Comparison of ENCODE assay signal across 23 mouse cellular contexts in the genomic region with DNA sequence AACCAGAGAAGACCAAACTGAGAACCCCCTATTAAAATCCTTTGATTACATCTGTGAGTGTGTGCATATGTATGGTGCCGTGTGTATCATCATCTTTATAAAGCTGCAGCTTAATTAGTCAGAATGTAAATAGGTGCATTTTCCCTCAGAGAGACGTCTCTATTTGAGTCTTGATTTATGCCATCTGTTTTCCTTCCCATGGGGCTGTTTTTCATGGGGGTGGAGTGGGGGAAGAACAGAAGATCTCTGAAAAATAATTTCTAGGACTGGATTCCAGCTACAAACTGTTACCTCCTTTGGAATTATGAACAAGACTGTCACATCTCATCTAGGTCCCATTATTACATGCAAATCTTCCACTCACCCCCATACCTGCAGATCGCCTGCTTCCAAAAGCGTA.
DNase-seq lines count a peak whose midpoint lies in the region; ATAC-seq and TF ChIP-seq lines count a peak whose summit lies in the region.
"Had no signal": no experiment of that assay in that cellular context is flagged by ENCODE, and none has a peak within 500 bp of the region (broad histone marks: within the 10 kb centered on the region; RNA-seq: fewer than 3 reads in every experiment).

No protein-coding gene starts in this region.

- no peaks in the 10 kb centered on the region for H3K27me3 ChIP-seq in forebrain, embryonic 14.5 days (replicated peaks; ENCODE audit: control insufficient read depth, insufficient read depth, low read length)
- no peaks in the 10 kb centered on the region for H3K27me3 ChIP-seq in forebrain, embryonic 10.5 days (ENCODE audit: poor library complexity, severe bottlenecking)
- no peaks in the 10 kb centered on the region for H3K27me3 ChIP-seq in forebrain, embryonic 16.5 days (replicated peaks; ENCODE audit: control insufficient read depth, insufficient read depth, low read length)
- H3K27me3 ChIP-seq: CH12.LX; embryonic facial prominence, embryonic 13.5 days; heart, embryonic 15.5 days; Patski had no signal

- peak; percentile 31 for DNase-seq in forebrain, embryonic 14.5 days (ENCODE audit: low spot score)
- DNase-seq in forebrain, embryonic 10.5 days (ENCODE audit: extremely low spot score, low spot score): no peak
- DNase-seq in layer of hippocampus, adult 2 months (ENCODE audit: low spot score in 2 of 2): peak in 1 of 2 experiments; percentile 81
- DNase-seq in layer of hippocampus, postnatal 25 days (ENCODE audit: extremely low spot score in 1 of 2, low spot score in 1 of 2): no peak
- DNase-seq in gastrocnemius, postnatal 4 days (ENCODE audit: low spot score in 2 of 2): no peak
- DNase-seq: adrenal gland, adult 2 months; adrenal gland, postnatal 25 days; cerebellum, adult 11 months; cerebellum, adult 9-10 months; gastrocnemius, adult 2 months; gastrocnemius, postnatal 25 days; heart, adult 2 months; kidney, adult 2 months had no signal

- no peak for TF ChIP-seq CTCF in layer of hippocampus, adult 2 months (conservative IDR thresholded peaks at IDR 0.05)

- 0 out of 2 replicates have a peak, but pooled peaks cover 6% of the 10 kb centered on the region for H3K4me1 ChIP-seq in forebrain, embryonic 14.5 days (ENCODE audit: control insufficient read depth, insufficient read depth, low read length)
- H3K4me1 ChIP-seq in forebrain, embryonic 10.5 days: peaks cover 10% of the 10 kb centered on the region
- peaks cover 9% of the 10 kb centered on the region for H3K4me1 ChIP-seq in forebrain, embryonic 16.5 days (replicated peaks; ENCODE audit: control insufficient read depth, insufficient read depth, low read length)

- H3K4me2 ChIP-seq in forebrain, embryonic 14.5 days (ENCODE audit: low read length): no peak overlapping the region
- H3K4me2 ChIP-seq in forebrain, embryonic 16.5 days (ENCODE audit: low read length): no peak overlapping the region
- H3K4me2 ChIP-seq: embryonic facial prominence, embryonic 13.5 days; heart, embryonic 11.5 days; heart, embryonic 15.5 days; hindbrain, embryonic 14.5 days had no signal

- no peaks in the 10 kb centered on the region for H3K9me3 ChIP-seq in forebrain, embryonic 14.5 days (replicated peaks; ENCODE audit: control insufficient read depth, low read length)
- no peaks in the 10 kb centered on the region for H3K9me3 ChIP-seq in forebrain, embryonic 10.5 days
- H3K9me3 ChIP-seq in forebrain, embryonic 16.5 days (ENCODE audit: control insufficient read depth, low read length): no peaks in the 10 kb centered on the region
- H3K9me3 ChIP-seq: embryonic facial prominence, embryonic 13.5 days; heart, embryonic 15.5 days; hindbrain, embryonic 10.5 days had no signal

- H3K4me3 ChIP-seq in forebrain, embryonic 14.5 days (ENCODE audit: low read depth, low read length): no peak overlapping the region
- no peak overlapping the region for H3K4me3 ChIP-seq in forebrain, embryonic 10.5 days
- no peak overlapping the region for H3K4me3 ChIP-seq in layer of hippocampus, adult 2 months
- H3K4me3 ChIP-seq in forebrain, embryonic 16.5 days (replicated peaks; ENCODE audit: low read length): no peak overlapping the region
- H3K4me3 ChIP-seq: embryonic facial prominence, embryonic 13.5 days; gastrocnemius, adult 2 months; heart, adult 2 months; heart, embryonic 15.5 days; hindbrain, embryonic 10.5 days had no signal

- ATAC-seq in forebrain, embryonic 14.5 days: peak; percentile 42; the same call in 1 of the 2 replicates
- peak; percentile 43; the same call in 1 of the 2 replicates for ATAC-seq in forebrain, embryonic 16.5 days
- ATAC-seq: activated CD4-positive, CD25-positive, alpha-beta regulatory T cell, adult 4 months; intestine, embryonic 16.5 days; Patski had no signal

- H3K36me3 ChIP-seq in forebrain, embryonic 14.5 days (ENCODE audit: control insufficient read depth, insufficient read depth, low read length): no peaks in the 10 kb centered on the region
- no peaks in the 10 kb centered on the region for H3K36me3 ChIP-seq in forebrain, embryonic 10.5 days (replicated peaks)
- no peaks in the 10 kb centered on the region for H3K36me3 ChIP-seq in forebrain, embryonic 16.5 days (ENCODE audit: control insufficient read depth, insufficient read depth)
- H3K36me3 ChIP-seq: embryonic facial prominence, embryonic 13.5 days; heart, embryonic 15.5 days; hindbrain, embryonic 10.5 days had no signal

- WGBS in forebrain, embryonic 14.5 days: 59% methylated on average over 4 of the region's 4 CpGs
- WGBS in forebrain, embryonic 10.5 days: 89% methylated on average over 4 of the region's 4 CpGs
- 52% methylated on average over 4 of the region's 4 CpGs for WGBS in forebrain, embryonic 16.5 days

- H3K9ac ChIP-seq in forebrain, embryonic 14.5 days (ENCODE audit: low read length): no peak overlapping the region
- no peak overlapping the region for H3K9ac ChIP-seq in forebrain, embryonic 16.5 days (replicated peaks; ENCODE audit: low read depth, low read length)
- H3K9ac ChIP-seq: embryonic facial prominence, embryonic 13.5 days; heart, embryonic 15.5 days; hindbrain, embryonic 14.5 days had no signal

- no peak overlapping the region for H3K27ac ChIP-seq in forebrain, embryonic 14.5 days (ENCODE audit: low read depth, low read length)
- H3K27ac ChIP-seq in forebrain, embryonic 10.5 days: no peak overlapping the region
- peak overlapping the region; percentile 88 for H3K27ac ChIP-seq in layer of hippocampus, adult 2 months
- no peak overlapping the region for H3K27ac ChIP-seq in forebrain, embryonic 16.5 days (ENCODE audit: low read length)
- H3K27ac ChIP-seq: embryonic facial prominence, embryonic 13.5 days; gastrocnemius, adult 2 months; heart, adult 2 months; heart, embryonic 15.5 days; hindbrain, embryonic 10.5 days; hindbrain, embryonic 14.5 days had no signal
